Mouse (Mus musculus): ENCODE measurements around the gene Gstp3. TPM values are rescaled to one million over a fixed set of nuclear protein-coding genes. Genes with fewer than 3 reads are reported as not detected.
A peak's percentile ranks its signal among the peaks of the same experiment; 100 is the strongest.
"Not testable (repeated sequence)": the region's sequence is repeated elsewhere in the genome, so short reads cannot be mapped to it uniquely, and the experiment has no call there.

The Gstp3 gene
- total RNA-seq, 2 experiments from 2014 or later: not detected

- DNase-seq: no peak
- intact Hi-C loops (cut with DNase I): no loop called here
Observed at GRCm38 (mm10) chr19:4091383-4091782, 32.0 kb upstream of the Gstp3 start.

- DNase-seq: no peak
- intact Hi-C loops (cut with DNase I): no loop called here
Observed at GRCm38 (mm10) chr19:4090446-4090845, 31.1 kb upstream of the Gstp3 start.

GRCm38 (mm10) chr19:4089128-4089527 is 29.8 kb upstream of the Gstp3 start:
- intact Hi-C loops (cut with DNase I): no loop called here
- DNase-seq: no peak

GRCm38 (mm10) chr19:4088146-4088545 is 28.8 kb upstream of the Gstp3 start:
- intact Hi-C loops (cut with DNase I): no loop called here

GRCm38 (mm10) chr19:4087090-4087489 is 27.7 kb upstream of the Gstp3 start:
- intact Hi-C loops (cut with DNase I): no loop called here
- peak; percentile 42 to 55 for DNase-seq

More at GRCm38 (mm10) chr19:4088146-4088545, 28.8 kb upstream of the Gstp3 start:
- no peak for DNase-seq

- intact Hi-C loops (cut with DNase I): no loop called here
Observed at GRCm38 (mm10) chr19:4086156-4086555, 26.8 kb upstream of the Gstp3 start.

GRCm38 (mm10) chr19:4084984-4085383 is 25.6 kb upstream of the Gstp3 start:
- intact Hi-C loops (cut with DNase I): loop anchor here (2.0 to 5.0 kb wide), 2 partner anchors 32 to 68 kb away; no protein-coding TSS in a partner anchor

More at GRCm38 (mm10) chr19:4086156-4086555, 26.8 kb upstream of the Gstp3 start:
- no peak for DNase-seq

GRCm38 (mm10) chr19:4083826-4084225 is 24.5 kb upstream of the Gstp3 start:
- intact Hi-C loops (cut with DNase I): loop anchor here (2.0 to 5.0 kb wide), 2 partner anchors 31 to 67 kb away; no protein-coding TSS in a partner anchor
- DNase-seq: no peak

More at GRCm38 (mm10) chr19:4084984-4085383, 25.6 kb upstream of the Gstp3 start:
- peak in 1 of 2 experiments; percentile 16 for DNase-seq

- intact Hi-C loops (cut with DNase I): loop anchor here (5.0 kb wide), 1 partner anchor 66 kb away; no protein-coding TSS in a partner anchor
Observed at GRCm38 (mm10) chr19:4083316-4083715, 23.9 kb upstream of the Gstp3 start.

GRCm38 (mm10) chr19:4082219-4082965 is 23.0 kb upstream of the Gstp3 start:
- intact Hi-C loops (cut with DNase I): loop anchor here (5.0 kb wide), 1 partner anchor 65 kb away; no protein-coding TSS in a partner anchor

More at GRCm38 (mm10) chr19:4083316-4083715, 23.9 kb upstream of the Gstp3 start:
- DNase-seq: no peak

GRCm38 (mm10) chr19:4081394-4081793 is 22.0 kb upstream of the Gstp3 start, which contains the start of gene Cabp2:
Gene Cabp2 (plus strand): TSS chr19:4081578.
- intact Hi-C loops (cut with DNase I): loop anchor here (5.0 kb wide), 1 partner anchor 64 kb away; no protein-coding TSS in a partner anchor

More at GRCm38 (mm10) chr19:4082219-4082965, 23.0 kb upstream of the Gstp3 start:
- no peak for DNase-seq

GRCm38 (mm10) chr19:4080511-4081009 is 21.2 kb upstream of the Gstp3 start:
- intact Hi-C loops (cut with DNase I): loop anchor here (5.0 kb wide), 1 partner anchor 63 kb away; no protein-coding TSS in a partner anchor
- no peak for DNase-seq

More at GRCm38 (mm10) chr19:4081394-4081793, 22.0 kb upstream of the Gstp3 start, which contains the start of gene Cabp2:
- DNase-seq: no peak

GRCm38 (mm10) chr19:4079594-4079993 is 20.2 kb upstream of the Gstp3 start:
- intact Hi-C loops (cut with DNase I): no loop called here
- no peak for DNase-seq

- DNase-seq: no peak
- intact Hi-C loops (cut with DNase I): no loop called here
Observed at GRCm38 (mm10) chr19:4075531-4075930, 16.2 kb upstream of the Gstp3 start.

GRCm38 (mm10) chr19:4072706-4073424 is 13.5 kb upstream of the Gstp3 start:
- intact Hi-C loops (cut with DNase I): no loop called here
- DNase-seq: no peak

GRCm38 (mm10) chr19:4071406-4071805 is 12.0 kb upstream of the Gstp3 start:
- intact Hi-C loops (cut with DNase I): no loop called here

GRCm38 (mm10) chr19:4070756-4071155 is 11.4 kb upstream of the Gstp3 start:
- intact Hi-C loops (cut with DNase I): no loop called here

More at GRCm38 (mm10) chr19:4071406-4071805, 12.0 kb upstream of the Gstp3 start:
- no peak for DNase-seq

GRCm38 (mm10) chr19:4070311-4070710 is 10.9 kb upstream of the Gstp3 start:
- intact Hi-C loops (cut with DNase I): no loop called here
- DNase-seq: no peak

More at GRCm38 (mm10) chr19:4070756-4071155, 11.4 kb upstream of the Gstp3 start:
- DNase-seq: no peak

GRCm38 (mm10) chr19:4068717-4069410 is 9.5 kb upstream of the Gstp3 start:
- intact Hi-C loops (cut with DNase I): no loop called here
- no peak for DNase-seq

- DNase-seq; intact Hi-C loops (cut with DNase I): not testable (repeated sequence)
Observed at GRCm38 (mm10) chr19:4068242-4068641, 8.9 kb upstream of the Gstp3 start.

Measured in heart, postnatal 10 days (tissue).